Mouse (Mus musculus) left cerebral cortex, postnatal 10 days (tissue): ENCODE data around the gene Neurog3. TPM values are rescaled to one million over a fixed set of nuclear protein-coding genes. Genes with fewer than 3 reads are reported as not detected.

Experiments used
- total RNA-seq, 2 experiments: library from RNA; stranded (reverse); gene quantifications; 2 replicates each; pipeline ENCODE4 v1.2.3; 2021

Neurog3 gene
- total RNA-seq, 2 experiments from 2014 or later, result not detected

Other genes with a start within 250 kb of the Neurog3 start
- gene Col13a1, start 154.0 kb upstream of the Neurog3 start, total RNA-seq, result 1 to 10 TPM; 1.8 to 2.0 TPM
- gene Fam241b, start 10.8 kb downstream of the Neurog3 start, total RNA-seq, result 10 to 100 TPM; 61.7 to 62.4 TPM
- 1 to 10 TPM; 5.0 to 7.7 TPM for gene Tspan15, start 98.2 kb downstream of the Neurog3 start, total RNA-seq
- gene Tacr2, start 119.3 kb downstream of the Neurog3 start, total RNA-seq, result under 1 TPM; 0.14 to 0.19 TPM
- gene Hk1, start 246.8 kb downstream of the Neurog3 start, total RNA-seq, result 100 to 1,000 TPM; 309 to 314 TPM